Mouse (Mus musculus) CD4-positive, CD25-positive, alpha-beta regulatory T cell, adult 4 months (primary cell): ENCODE data around the gene Dcst2. TPM values are rescaled to one million over a fixed set of nuclear protein-coding genes. Genes with fewer than 3 reads are reported as not detected.

ENCODE experiments used
- ATAC-seq: one replicate; pipeline ENCODE4 v1.8.0; 2017
- polyA plus RNA-seq, 2 experiments: library from polyadenylated mRNA; unstranded; fragments of 100-300 nt; shearing (Covaris generic); gene quantifications; one replicate each; pipeline ENCODE4 v1.2.1; 2017

Gene Dcst2
- polyA plus RNA-seq = under 1 TPM in 1 of 2 experiments, not detected in 1; 0.42 TPM

GRCm38 (mm10) chr3:89361675-89362074 lies at the start of gene Dcst2:
Gene Dcst2 (plus strand): TSS chr3:89361975.
- ATAC-seq = no peak

- no peak for ATAC-seq
Measured at GRCm38 (mm10) chr3:89314340-89314739, 47.4 kb upstream of the Dcst2 start.

GRCm38 (mm10) chr3:89314791-89315190 lies 47.0 kb upstream of the Dcst2 start:
- ATAC-seq = no peak

- ATAC-seq = no peak
Measured at GRCm38 (mm10) chr3:89315195-89315929, 46.4 kb upstream of the Dcst2 start.

DNA sequence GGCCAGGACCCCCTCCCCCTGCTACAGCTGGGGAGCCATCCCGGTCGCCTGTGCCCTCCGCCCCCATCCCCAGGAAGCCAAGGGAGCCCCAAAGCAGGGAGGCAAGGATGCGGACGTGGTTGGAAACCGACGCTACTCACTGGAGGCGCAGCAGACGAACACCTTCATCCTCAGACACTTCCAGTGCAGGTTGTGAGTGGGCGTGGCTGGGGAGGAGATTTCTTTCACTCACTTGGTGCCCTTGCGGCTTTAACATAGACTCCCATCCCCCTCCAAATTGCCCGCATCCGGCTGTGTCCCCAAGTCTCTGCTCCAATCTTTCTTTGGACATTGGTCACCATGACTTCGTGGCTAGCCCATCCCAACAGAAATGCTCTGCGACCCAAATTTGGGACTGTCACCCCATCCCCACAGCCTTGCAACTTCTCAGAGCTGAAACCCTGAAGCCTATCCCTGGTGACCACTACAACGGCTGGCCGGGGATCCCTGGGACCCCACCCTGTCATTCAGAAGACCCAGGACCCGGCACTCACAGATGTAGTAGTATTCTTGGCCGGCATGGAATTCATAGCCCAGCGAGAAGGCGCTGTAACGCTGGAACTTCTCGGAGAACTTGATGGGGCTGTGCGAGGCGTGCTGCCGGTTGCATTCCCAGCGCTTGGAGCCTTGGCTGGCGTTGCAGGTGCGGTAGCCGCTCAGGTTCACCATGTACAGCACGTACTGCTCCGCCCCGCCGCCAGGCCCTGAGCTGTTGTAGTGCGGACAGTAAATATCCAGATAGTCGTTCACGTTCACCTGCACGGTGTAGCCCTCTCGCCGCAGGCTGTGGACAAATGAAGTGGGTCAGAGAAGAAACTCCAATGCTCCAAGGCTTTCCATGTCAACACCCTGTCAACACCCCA lies 45.6 kb upstream of the Dcst2 start:
- no peak for ATAC-seq

GRCm38 (mm10) chr3:89316833-89317232 lies 44.9 kb upstream of the Dcst2 start:
- ATAC-seq = peak; percentile 60

- ATAC-seq = no peak
Measured at GRCm38 (mm10) chr3:89317246-89317645, 44.5 kb upstream of the Dcst2 start.

DNA sequence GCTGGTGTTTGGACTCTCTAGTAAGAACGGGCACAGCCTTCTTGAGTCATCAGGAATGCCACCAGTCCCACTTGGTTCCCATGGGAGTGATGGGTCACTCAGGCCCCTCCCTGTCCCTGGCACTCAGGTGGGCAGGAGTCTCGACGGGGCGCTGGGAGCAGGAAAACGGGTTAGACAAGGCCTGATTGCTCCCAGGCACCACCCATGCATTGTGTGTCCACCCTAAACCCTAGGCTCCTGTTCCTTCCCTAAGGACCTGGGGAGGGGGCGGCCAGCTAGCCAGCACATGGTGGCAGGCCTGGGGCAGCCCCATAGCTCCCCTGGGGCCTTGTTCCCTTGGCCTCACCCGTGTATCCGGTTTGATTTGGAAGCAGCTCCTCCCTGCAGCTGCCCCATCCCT lies 43.5 kb upstream of the Dcst2 start:
- no peak for ATAC-seq

GRCm38 (mm10) chr3:89318971-89319590 lies 42.7 kb upstream of the Dcst2 start:
- no peak for ATAC-seq

DNA sequence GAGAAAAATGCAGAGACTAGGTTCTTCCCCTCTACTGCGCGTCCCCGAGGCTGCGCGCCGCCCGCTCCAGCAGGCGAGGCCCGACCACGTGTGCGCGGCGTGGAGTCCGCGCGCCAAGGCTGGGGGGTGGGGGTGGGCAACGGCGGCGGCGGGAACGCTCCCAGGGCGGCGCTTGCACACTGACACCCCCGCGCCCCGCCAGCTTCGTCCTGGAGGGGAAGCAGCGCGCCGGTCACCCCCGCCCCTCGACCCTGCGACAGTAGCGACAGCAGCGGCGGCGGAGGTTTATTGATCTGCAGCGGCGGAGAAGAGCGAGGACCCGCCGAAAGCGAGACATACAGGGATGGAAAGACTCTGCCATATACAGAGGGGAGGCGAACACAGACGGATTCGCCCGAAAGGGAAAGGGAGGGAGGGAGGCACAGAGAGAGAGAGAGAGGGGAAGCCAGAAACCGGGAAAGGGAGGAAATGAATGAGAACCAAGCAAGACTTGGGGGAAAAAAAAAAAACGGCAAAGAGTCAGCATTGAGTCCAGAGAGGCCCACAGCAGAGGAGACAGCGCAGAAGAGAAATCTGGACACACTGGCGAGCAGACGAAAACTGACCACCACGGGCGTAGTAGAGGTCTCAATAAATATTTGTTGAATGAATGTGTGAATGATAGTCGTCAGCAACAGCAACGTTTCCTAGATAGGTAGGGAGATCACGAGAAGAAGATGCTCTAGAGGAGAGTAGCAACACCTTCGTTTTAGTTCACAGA lies 42.0 kb upstream of the Dcst2 start:
- no peak for ATAC-seq

- ATAC-seq = no peak
Measured at GRCm38 (mm10) chr3:89320581-89321182, 41.1 kb upstream of the Dcst2 start.

DNA sequence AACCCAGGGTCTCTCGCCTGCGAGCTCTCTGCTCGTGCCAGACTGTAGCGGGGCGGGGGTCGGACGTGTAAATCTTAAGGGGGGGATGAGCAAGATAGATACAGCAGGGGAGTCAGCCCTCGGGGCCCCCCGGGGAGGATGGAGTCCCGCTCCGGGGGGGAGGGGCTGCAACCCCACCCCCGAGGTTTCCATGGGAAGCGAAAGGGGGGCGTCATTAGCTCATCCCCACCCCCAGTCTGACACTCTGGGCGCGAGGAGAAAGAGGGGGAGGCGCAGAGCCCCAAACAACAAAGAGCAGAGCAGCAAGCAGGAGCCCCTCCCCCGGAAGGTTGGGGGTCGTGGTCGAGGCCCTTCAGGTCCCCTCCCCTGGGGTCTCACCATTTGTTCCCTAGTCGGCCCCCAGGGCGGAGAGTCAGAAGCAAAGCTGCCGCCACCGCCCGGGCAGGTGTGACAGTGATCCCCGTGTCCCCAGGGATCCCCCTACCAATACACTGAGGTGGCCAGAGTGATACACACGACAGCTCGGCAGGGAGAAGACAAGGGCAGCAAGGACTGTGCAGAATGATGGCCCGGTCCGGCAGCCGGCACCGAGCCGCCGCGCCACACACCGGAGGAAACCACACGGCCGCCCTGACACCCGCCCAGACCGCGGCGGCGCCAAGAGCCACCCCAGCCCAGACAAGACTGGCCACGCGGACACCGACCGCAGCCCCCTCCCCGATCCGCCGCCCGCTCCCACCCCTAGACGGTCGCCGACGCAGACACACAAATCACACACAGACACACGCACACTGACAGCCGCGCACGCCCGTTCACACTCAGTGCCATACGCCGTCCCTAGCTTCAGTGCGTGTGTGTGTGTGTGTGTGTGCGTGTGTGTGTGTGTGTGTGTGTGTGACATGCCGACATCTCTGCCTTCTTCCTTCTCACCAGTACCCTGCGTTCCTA lies 40.3 kb upstream of the Dcst2 start:
- ATAC-seq = peak; percentile 40

GRCm38 (mm10) chr3:89322131-89322500 lies 39.7 kb upstream of the Dcst2 start:
- ATAC-seq = peak; percentile 15

GRCm38 (mm10) chr3:89322514-89323165 lies 39.1 kb upstream of the Dcst2 start, which contains the start of gene Efna3:
Gene Efna3 (minus strand): TSS chr3:89322965.
- no peak for ATAC-seq

DNA sequence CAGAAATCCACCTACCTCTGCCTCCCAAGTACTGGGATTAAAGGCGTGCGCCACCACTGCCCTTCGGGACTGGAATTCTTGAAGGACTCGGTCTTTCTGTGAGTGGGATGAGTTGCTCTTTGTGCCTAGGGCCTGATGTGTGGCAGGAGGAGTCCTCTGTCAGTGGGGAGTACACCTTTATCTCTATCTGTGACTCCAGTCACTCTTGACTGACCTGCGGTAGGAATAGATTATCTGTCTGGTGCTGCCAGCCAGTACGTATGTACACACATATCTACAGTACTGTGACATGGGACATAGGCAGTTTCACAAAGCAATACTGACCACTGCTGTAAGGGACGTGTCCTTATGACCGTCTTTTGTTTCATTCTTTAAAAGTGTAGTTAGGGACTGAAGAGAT lies 35.9 kb upstream of the Dcst2 start:
- ATAC-seq = no peak

GRCm38 (mm10) chr3:89327371-89327870 lies 34.4 kb upstream of the Dcst2 start:
- ATAC-seq = no peak

GRCm38 (mm10) chr3:89328623-89329022 lies 33.2 kb upstream of the Dcst2 start:
- no peak for ATAC-seq

DNA sequence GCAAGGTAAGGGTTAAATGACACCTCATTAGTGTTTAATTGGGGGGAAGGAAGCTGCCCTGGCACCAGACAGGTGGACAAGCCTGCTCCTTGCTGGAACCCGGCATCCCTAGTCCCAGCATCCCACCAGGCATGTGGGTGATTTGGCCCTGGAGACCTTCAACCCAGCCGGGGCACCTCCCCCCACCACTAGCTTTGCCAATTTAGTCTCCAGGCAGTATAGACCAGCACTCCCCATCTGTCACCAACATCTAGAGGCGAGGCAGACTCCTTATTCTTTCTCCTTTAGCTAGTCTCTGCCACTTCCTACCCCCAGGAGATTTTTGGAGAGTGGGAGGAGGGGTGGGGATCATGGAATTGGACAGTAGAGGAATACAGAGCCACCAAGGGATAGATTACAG lies 31.4 kb upstream of the Dcst2 start:
- ATAC-seq = no peak

- no peak for ATAC-seq
Measured at GRCm38 (mm10) chr3:89330948-89331347, 30.8 kb upstream of the Dcst2 start.

DNA sequence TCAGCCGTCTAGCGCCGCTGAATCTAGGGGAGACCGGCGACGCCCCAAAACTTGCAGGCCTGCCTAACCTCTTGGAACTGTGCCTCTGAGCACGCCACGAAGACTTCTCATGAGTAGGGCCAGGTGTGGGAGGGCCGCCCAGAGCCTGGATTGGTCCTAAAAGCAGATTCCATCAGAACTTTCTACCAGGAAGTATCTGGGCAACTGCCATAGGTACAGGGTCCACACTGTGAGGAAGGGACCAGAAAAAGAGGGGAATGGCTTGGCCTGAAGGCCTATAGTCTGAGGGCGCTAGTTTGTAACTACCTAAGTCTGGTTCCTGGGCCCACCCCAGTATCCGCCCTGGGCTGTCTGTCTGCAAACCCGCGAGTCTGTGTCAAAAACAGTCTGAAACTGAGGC lies 30.2 kb upstream of the Dcst2 start:
- no peak for ATAC-seq
